Mouse (Mus musculus) forebrain, embryonic 11.5 days (tissue): ENCODE results near the gene Pi4k2a. TPM values are rescaled to one million over a fixed set of nuclear protein-coding genes. Genes with fewer than 3 reads are reported as not detected.
A peak's percentile ranks its signal among the peaks of the same experiment; 100 is the strongest.

Experiments used
- ATAC-seq: fragments of 200-750 bp; cut with Nextera tagmentation; replicated peaks from 2 replicates; pipeline ENCODE4 v1.8.0; 2017; ENCODE audit warnings: moderate TSS enrichment; ENCODE audit not compliant: low FRiP score
- DNase-seq: peaks from one replicate; pipeline ENCODE4 v3.0.0-alpha.2; 2017; ENCODE audit warnings: low spot score
- H3K27ac ChIP-seq: fragments of 300-500 bp; sonication (generic); 2 replicates; pipeline ENCODE4 v1.5.1; 2014; ENCODE audit warnings: low read depth, low read length
- H3K27me3 ChIP-seq: fragments of 300-500 bp; sonication (generic); 2 replicates; pipeline ENCODE4 v1.6.1; 2014; ENCODE audit warnings: mild to moderate bottlenecking, low read length, mixed read lengths; ENCODE audit not compliant: control insufficient read depth, insufficient read depth
- H3K36me3 ChIP-seq: fragments of 300-500 bp; sonication (generic); 2 replicates; pipeline ENCODE4 v1.6.1; 2014; ENCODE audit warnings: mild to moderate bottlenecking, low read length, moderate library complexity, mixed read lengths; ENCODE audit not compliant: control insufficient read depth, insufficient read depth
- H3K4me1 ChIP-seq: fragments of 300-500 bp; sonication (generic); replicated peaks from 2 replicates; pipeline ENCODE4 v1.6.1; 2014; ENCODE audit warnings: low read length, mixed read lengths; ENCODE audit not compliant: control insufficient read depth, insufficient read depth
- H3K4me2 ChIP-seq: fragments of 300-500 bp; sonication (generic); 2 replicates; pipeline ENCODE4 v1.6.1; 2014; ENCODE audit warnings: low read depth, mild to moderate bottlenecking, low read length, moderate library complexity, mixed read lengths; ENCODE audit not compliant: severe bottlenecking
- H3K4me3 ChIP-seq: fragments of 300-500 bp; sonication (generic); 2 replicates; pipeline ENCODE4 v1.5.1; 2014; ENCODE audit warnings: low read depth, low read length
- H3K9ac ChIP-seq: fragments of 300-500 bp; sonication (generic); 2 replicates; pipeline ENCODE4 v1.6.1; 2014; ENCODE audit warnings: low read length
- H3K9me3 ChIP-seq: fragments of 300-500 bp; sonication (generic); 2 replicates; pipeline ENCODE4 v1.6.1; 2016; ENCODE audit warnings: low read length, mixed read lengths; ENCODE audit not compliant: control insufficient read depth
- WGBS: fragments of 180-500 bp; shearing (Covaris S2); extraction: QIAGEN DNeasy Blood & Tissue Kit; methylation state at CpG from one replicate; pipeline ENCODE4 v1.1.7; 2014; 5-methylcytosine and 5-hydroxymethylcytosine counted together
- polyA plus RNA-seq: library from polyadenylated mRNA; unstranded; fragments of >200 nt; fragmentation: Nextera tagmentation; extraction: Ambion mirVana; gene quantifications from 2 replicates; pipeline ENCODE4 v1.2.1, GENCODE M21; 2014

Gene Pi4k2a
- polyA plus RNA-seq, 1 experiment from 2014 or later: 29.0 TPM

DNA sequence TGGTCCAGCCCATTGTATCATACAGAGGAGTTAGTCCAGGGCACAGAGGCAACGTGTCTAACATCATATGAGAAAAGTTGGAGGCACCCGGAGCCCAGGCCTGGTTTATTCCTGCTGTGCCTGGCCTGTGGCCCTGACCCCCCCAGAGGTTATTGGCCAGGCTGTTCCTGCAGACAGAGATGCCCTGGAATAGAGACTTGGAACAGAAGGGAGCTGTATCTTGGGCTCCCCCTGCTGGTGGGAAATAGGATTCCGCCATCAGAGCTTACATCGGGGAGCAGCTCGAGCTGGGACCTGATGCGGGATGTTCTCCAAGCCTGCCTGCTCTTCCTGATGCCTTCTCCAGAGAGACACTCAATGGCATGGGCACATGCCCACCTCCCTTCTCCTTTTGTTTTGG is 61.7 kb downstream of the Pi4k2a start:
- H3K36me3 ChIP-seq: no peaks in the 10 kb centered on the region
- DNase-seq (peak; percentile 91), ATAC-seq (peak; percentile 60)
- WGBS: 4% methylated on average over 6 of the region's 6 CpGs
- 0 out of 2 replicates have a peak, but pooled peaks cover 3% of the 10 kb centered on the region for H3K4me1 ChIP-seq
- no peak overlapping the region for H3K27ac ChIP-seq
- H3K9me3 ChIP-seq: no peaks in the 10 kb centered on the region
- no peak overlapping the region for H3K9ac ChIP-seq
- H3K27me3 ChIP-seq: peaks cover 10% of the 10 kb centered on the region
- H3K4me2 ChIP-seq: no peak overlapping the region
- no peak overlapping the region for H3K4me3 ChIP-seq

DNA sequence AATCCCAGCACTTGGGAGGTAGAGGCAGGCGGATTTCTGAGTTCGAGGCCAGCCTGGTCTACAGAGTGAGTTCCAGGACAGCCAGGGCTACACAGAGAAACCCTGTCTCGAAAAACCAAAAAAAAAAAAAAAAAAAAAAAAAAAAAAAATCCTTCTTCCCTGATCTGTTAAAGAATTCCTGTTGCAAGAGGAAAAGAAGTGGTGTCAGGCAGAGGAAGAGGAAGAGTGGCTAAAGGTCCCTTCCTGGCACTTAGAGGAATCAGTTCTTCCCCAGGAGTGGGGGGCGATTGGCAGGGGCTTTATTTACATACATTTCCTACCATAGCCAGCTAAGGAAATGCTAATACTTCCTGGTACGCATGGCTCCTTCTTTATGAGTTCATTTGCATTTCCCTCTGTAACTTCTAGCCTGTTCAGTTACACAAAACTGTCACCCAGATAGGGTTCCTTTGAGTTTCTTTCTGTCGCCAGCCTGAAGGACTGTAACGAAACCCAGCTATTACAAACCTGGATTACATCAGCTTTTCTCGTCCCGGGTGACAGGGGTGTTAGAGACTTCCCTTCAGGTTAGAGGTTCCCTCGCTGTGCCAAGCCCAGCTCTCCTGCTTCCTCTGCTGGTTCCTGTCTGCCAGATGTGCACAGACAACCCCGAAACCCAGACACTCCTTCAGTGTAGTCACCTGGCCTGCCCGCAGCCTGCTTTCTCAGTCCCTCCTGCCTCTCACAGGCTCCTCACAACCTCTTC is 67.4 kb downstream of the Pi4k2a start:
- H3K9me3 ChIP-seq: no peaks in the 10 kb centered on the region
- no peaks in the 10 kb centered on the region for H3K36me3 ChIP-seq
- H3K4me1 ChIP-seq: no peaks in the 10 kb centered on the region
- whole genome bisulfite sequencing: 78% methylated on average over 12 of the region's 12 CpGs
- no peak overlapping the region for H3K4me3 ChIP-seq
- H3K4me2 ChIP-seq: no peak overlapping the region
- no peak overlapping the region for H3K9ac ChIP-seq
- DNase-seq (no peak), ATAC-seq (no peak)
- H3K27ac ChIP-seq: no peak overlapping the region
- no peaks in the 10 kb centered on the region for H3K27me3 ChIP-seq

DNA sequence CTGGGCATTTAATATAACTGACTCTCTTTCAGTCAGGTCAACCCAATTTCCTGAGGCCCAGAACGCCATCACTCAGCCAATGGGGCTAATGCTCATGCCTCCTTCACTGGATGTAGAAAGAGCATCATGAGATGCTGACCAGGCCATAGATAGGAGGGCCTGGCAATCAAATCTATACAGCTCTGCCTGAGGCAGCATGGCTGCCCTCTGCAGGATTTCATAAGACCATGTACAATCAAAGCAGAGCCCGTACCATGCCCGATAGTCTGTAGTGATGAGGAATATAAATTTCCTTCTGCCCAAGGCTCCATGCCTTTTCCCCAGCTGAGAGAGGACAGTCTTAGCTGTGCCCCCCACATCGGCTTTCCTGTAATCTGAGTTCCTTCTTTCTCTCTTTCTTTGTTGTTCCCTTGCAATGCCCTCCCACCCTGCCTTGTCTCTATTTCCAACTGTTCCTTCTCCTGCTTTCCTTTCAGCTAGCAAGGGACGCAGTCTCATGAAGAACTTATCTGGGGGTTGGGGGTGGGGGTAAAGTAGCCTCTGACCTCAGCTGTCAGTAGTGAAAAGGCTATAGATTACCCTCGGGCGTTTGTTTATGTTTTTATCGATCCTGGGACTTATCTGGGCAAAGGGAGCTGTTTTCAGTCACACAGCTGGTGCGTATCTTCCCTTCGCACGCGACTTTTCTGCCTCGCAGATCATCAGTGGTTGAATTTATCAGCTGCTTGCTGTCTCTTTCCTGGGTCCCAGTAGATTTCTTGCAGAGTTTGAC is 68.2 kb downstream of the Pi4k2a start:
- 69% methylated on average over 13 of the region's 13 CpGs for WGBS
- ATAC-seq: no peak

DNA sequence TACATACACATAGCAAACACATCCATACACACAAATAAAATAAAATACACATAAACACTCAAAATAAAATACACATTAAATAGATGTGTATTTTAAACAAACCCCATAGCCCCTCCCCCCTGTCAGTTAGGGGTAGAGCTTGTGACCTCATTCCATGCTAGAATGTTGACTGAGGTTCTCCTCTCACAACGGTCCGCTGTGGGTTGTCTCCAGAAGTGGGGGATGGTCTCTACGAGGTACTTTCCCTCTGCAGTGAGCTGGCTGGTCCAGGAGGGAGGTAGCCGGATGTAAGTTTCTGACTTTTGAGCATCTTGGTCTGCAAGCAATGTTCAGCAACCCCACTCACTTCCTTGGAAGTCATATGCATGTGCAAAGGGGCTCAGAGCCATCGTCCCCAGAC is 73.5 kb downstream of the Pi4k2a start, which contains the start of gene Zfyve27:
TSS of gene Zfyve27 (plus strand) at position 188 of the 400 bp plus-strand sequence.
- Histone ChIP-seq H3K4me2 (no peak within 1 kb of the TSS), H3K4me1 (no peaks in the 10 kb centered on the region), H3K4me3 (no peak within 1 kb of the TSS), H3K9me3 (no peaks in the 10 kb centered on the region), H3K36me3 (no peaks in the 10 kb centered on the region), H3K9ac (no peak within 1 kb of the TSS), H3K27me3 (0 out of 2 replicates have a peak, but pooled peaks cover 2% of the 10 kb centered on the region), H3K27ac (no peak within 1 kb of the TSS)
- 80% methylated on average over 5 of the region's 5 CpGs for WGBS
- DNase-seq (no peak), ATAC-seq (no peak)

More for the DNA sequence above, 68.2 kb downstream of the Pi4k2a start:
- Histone ChIP-seq H3K9ac (no peak overlapping the region), H3K27me3 (no peaks in the 10 kb centered on the region), H3K27ac (no peak overlapping the region), H3K4me1 (no peaks in the 10 kb centered on the region), H3K4me3 (no peak overlapping the region), H3K9me3 (no peaks in the 10 kb centered on the region), H3K36me3 (no peaks in the 10 kb centered on the region), H3K4me2 (no peak overlapping the region)
- no peak for DNase-seq

DNA sequence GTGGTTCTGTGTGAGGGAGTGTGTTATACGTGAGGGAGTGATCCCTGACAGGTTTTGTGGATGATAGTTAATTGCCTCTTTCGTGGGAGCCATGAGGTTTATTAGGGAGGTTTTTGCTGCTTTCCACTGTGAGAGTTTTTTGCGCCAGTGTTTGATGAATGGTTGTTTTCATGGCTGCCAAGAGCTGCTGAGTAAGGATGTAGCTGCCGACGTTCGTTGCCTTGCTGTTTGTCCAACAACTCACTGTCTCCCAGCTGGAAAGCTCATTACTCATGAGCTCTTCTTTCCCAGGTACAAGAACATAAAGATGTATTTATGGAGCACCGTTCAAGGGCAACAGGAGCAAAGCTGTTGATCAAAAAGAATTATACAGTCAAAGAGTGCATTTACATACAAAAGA is 73.9 kb downstream of the Pi4k2a start:
- Histone ChIP-seq H3K9ac (no peak overlapping the region), H3K4me2 (no peak overlapping the region), H3K9me3 (no peaks in the 10 kb centered on the region), H3K27me3 (peaks cover 2% of the 10 kb centered on the region; the same call in 1 of the 2 replicates), H3K4me1 (no peaks in the 10 kb centered on the region), H3K27ac (no peak overlapping the region), H3K36me3 (no peaks in the 10 kb centered on the region), H3K4me3 (no peak overlapping the region)
- no peak for ATAC-seq
- no peak for DNase-seq
- WGBS: 72% methylated on average over 7 of the region's 7 CpGs

DNA sequence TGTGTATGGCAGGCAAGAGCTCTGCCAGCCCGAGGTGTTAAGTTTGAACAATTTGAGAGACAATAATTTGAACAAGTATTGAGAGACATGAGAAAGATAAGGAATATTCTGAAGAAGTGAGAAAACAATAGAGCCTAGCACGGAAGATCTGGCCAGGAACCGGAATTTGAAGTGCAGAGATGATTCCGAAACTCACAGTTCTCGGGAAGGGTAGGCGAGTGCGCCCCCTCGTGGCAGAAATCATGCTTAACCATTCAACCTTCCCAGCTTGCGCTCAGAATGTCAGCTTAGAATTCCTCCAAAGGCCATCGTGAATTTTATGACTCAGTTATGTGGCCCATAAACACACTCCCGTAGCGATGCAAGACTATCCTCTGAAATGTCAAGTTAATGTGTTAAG is 75.9 kb downstream of the Pi4k2a start:
- Histone ChIP-seq H3K9ac (no peak overlapping the region), H3K27ac (no peak overlapping the region), H3K4me3 (no peak overlapping the region), H3K36me3 (no peaks in the 10 kb centered on the region), H3K4me1 (no peaks in the 10 kb centered on the region), H3K4me2 (no peak overlapping the region), H3K9me3 (no peaks in the 10 kb centered on the region), H3K27me3 (peaks cover 2% of the 10 kb centered on the region; the same call in 1 of the 2 replicates)
- 4% methylated on average over 12 of the region's 12 CpGs for WGBS
- ATAC-seq: no peak
- peak; percentile 91 for DNase-seq

DNA sequence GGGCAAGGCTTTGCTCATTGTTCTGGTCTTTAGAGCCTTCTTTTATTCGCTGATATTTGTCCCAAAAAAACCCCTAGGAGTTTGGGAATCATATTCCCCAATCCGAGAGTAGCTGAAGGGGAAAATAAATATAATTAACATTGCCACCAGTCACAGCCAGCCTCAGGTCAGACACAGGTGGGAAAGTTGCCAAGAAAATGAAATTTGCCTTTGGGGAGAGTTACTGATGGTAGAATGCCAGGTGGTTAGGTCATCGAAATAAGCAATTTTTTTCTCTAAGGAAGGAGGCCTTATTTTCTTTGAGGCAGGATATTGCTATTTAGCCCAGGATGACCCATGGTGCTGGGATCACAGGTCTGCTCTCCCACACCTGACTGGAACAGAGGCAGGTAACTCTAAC is 76.5 kb downstream of the Pi4k2a start:
- 60% methylated on average over 3 of the region's 3 CpGs for WGBS
- DNase-seq (no peak), ATAC-seq (no peak)
- no peaks in the 10 kb centered on the region for H3K9me3 ChIP-seq
- peaks cover 2% of the 10 kb centered on the region; the same call in 1 of the 2 replicates for H3K27me3 ChIP-seq
- no peak overlapping the region for H3K27ac ChIP-seq
- H3K4me1 ChIP-seq: peaks cover 5% of the 10 kb centered on the region; the same call in 1 of the 2 replicates
- no peaks in the 10 kb centered on the region for H3K36me3 ChIP-seq
- no peak overlapping the region for H3K4me2 ChIP-seq
- no peak overlapping the region for H3K4me3 ChIP-seq
- no peak overlapping the region for H3K9ac ChIP-seq

DNA sequence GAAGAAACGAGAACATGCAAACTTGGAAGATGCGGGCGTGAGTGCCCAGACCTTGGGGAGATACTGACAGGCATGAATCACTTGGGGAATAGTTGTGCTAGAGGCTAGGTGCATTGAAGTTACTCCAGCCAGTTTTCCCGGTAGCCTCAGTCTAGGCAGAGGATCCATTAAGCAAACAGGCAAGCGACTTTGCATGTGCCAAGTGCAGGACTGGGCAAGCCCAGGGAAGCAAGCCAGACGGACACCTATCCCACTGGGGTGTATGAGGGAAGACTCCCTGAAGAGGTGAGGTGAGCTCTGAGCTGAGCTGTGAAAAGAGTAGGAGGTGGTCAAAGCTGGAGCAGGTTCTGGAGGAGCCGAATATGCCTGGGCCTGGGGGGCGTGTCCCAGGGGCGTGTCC is 77.2 kb downstream of the Pi4k2a start:
- no peak overlapping the region for H3K27ac ChIP-seq
- no peaks in the 10 kb centered on the region for H3K36me3 ChIP-seq
- 67% methylated on average over 9 of the region's 9 CpGs for WGBS
- no peak overlapping the region for H3K9ac ChIP-seq
- no peak overlapping the region for H3K4me2 ChIP-seq
- DNase-seq (no peak), ATAC-seq (no peak)
- H3K4me3 ChIP-seq: no peak overlapping the region
- H3K4me1 ChIP-seq: peaks cover 5% of the 10 kb centered on the region; the same call in 1 of the 2 replicates
- H3K9me3 ChIP-seq: no peaks in the 10 kb centered on the region
- peaks cover 2% of the 10 kb centered on the region; the same call in 1 of the 2 replicates for H3K27me3 ChIP-seq
